Mouse (Mus musculus) hindbrain, embryonic 14.5 days (tissue): ENCODE results near the gene Skap2. TPM values are rescaled to one million over a fixed set of nuclear protein-coding genes. Genes with fewer than 3 reads are reported as not detected.

Experiments
- ATAC-seq: fragments of 200-750 bp; cut with Nextera tagmentation; 2 replicates; pipeline ENCODE4 v1.8.0; 2017; ENCODE audit warnings: moderate number of reproducible peaks, mild to moderate bottlenecking, moderate TSS enrichment, moderate library complexity; ENCODE audit not compliant: low FRiP score
- DNase-seq: peaks from one replicate; pipeline ENCODE4 v3.0.0-alpha.2; 2015; ENCODE audit warnings: low spot score
- H3K27ac ChIP-seq: fragments of 300-500 bp; sonication (generic); 2 replicates; pipeline ENCODE4 v1.5.1; 2014; ENCODE audit warnings: mild to moderate bottlenecking, moderate library complexity
- H3K27me3 ChIP-seq: fragments of 300-500 bp; sonication (generic); 2 replicates; pipeline ENCODE4 v1.6.1; 2014; ENCODE audit warnings: mild to moderate bottlenecking, low read length, mixed read lengths; ENCODE audit not compliant: control insufficient read depth, insufficient read depth
- H3K36me3 ChIP-seq: fragments of 300-500 bp; sonication (generic); replicated peaks from 2 replicates; pipeline ENCODE4 v1.6.1; 2014; ENCODE audit not compliant: control insufficient read depth, insufficient read depth
- H3K4me1 ChIP-seq: fragments of 300-500 bp; sonication (generic); replicated peaks from 2 replicates; pipeline ENCODE4 v1.6.1; 2014; ENCODE audit warnings: antibody characterized with exemption, low read length, mixed read lengths; ENCODE audit not compliant: control insufficient read depth, insufficient read depth
- H3K4me2 ChIP-seq: fragments of 300-500 bp; sonication (generic); replicated peaks from 2 replicates; pipeline ENCODE4 v1.6.1; 2014; ENCODE audit warnings: mild to moderate bottlenecking, moderate library complexity
- H3K4me3 ChIP-seq: fragments of 300-500 bp; sonication (generic); replicated peaks from 2 replicates; pipeline ENCODE4 v1.5.1; 2014; ENCODE audit warnings: mild to moderate bottlenecking, low read length
- H3K9ac ChIP-seq: fragments of 300-500 bp; sonication (generic); 2 replicates; pipeline ENCODE4 v1.6.1; 2014
- H3K9me3 ChIP-seq: fragments of 300-500 bp; sonication (generic); 2 replicates; pipeline ENCODE4 v1.6.1; 2016; ENCODE audit warnings: low read length; ENCODE audit not compliant: control insufficient read depth
- WGBS: fragments of 180-500 bp; shearing (Covaris S2); extraction: QIAGEN DNeasy Blood & Tissue Kit; methylation state at CpG from one replicate; pipeline ENCODE4 v1.1.7; 2014; 5-methylcytosine and 5-hydroxymethylcytosine counted together
- polyA plus RNA-seq: library from polyadenylated mRNA; unstranded; fragments of >200 nt; fragmentation: Nextera tagmentation; extraction: Ambion mirVana; gene quantifications from 2 replicates; pipeline ENCODE4 v1.2.1, GENCODE M21; 2014

Gene Skap2
- polyA plus RNA-seq, 1 experiment from 2014 or later: 38.6 TPM

DNA sequence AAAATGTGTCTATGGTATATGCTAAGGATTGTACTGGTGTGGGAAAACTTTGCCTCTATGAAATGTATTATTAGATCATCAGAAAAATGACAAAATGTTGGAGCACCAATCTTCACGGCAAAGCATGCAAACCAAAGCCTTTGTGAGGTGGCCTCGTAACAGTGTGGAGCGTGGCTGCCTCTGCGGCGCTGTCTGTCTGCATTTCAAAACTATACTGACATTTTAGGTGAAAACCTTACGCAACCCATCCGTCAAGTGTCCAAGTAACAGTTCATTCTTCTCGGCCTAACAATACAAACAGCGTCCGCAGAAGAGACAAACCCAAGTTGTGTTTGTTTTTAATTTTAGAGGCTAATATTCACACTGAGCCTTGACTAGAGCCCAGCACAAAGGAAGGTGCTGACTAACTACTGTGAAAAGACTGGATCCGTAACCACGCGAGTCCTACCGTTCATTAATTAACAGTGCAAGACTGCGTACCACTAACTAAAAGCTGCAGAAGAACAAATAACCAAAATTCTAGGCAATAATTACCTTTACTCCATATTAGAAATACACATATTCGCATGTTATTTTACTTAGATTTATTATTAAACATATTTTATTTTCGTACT, 130.0 kb downstream of the Skap2 start:
- H3K27ac ChIP-seq: no peak overlapping the region; the same call in 1 of the 2 replicates
- H3K9ac ChIP-seq: no peak overlapping the region
- ATAC-seq: no peak
- no peaks in the 10 kb centered on the region for H3K27me3 ChIP-seq
- H3K4me2 ChIP-seq: no peak overlapping the region
- WGBS: 57% methylated on average over 17 of the region's 17 CpGs
- no peaks in the 10 kb centered on the region for H3K36me3 ChIP-seq
- no peak for DNase-seq
- H3K9me3 ChIP-seq: no peaks in the 10 kb centered on the region
- H3K4me3 ChIP-seq: no peak overlapping the region
- H3K4me1 ChIP-seq: peaks cover 27% of the 10 kb centered on the region

DNA sequence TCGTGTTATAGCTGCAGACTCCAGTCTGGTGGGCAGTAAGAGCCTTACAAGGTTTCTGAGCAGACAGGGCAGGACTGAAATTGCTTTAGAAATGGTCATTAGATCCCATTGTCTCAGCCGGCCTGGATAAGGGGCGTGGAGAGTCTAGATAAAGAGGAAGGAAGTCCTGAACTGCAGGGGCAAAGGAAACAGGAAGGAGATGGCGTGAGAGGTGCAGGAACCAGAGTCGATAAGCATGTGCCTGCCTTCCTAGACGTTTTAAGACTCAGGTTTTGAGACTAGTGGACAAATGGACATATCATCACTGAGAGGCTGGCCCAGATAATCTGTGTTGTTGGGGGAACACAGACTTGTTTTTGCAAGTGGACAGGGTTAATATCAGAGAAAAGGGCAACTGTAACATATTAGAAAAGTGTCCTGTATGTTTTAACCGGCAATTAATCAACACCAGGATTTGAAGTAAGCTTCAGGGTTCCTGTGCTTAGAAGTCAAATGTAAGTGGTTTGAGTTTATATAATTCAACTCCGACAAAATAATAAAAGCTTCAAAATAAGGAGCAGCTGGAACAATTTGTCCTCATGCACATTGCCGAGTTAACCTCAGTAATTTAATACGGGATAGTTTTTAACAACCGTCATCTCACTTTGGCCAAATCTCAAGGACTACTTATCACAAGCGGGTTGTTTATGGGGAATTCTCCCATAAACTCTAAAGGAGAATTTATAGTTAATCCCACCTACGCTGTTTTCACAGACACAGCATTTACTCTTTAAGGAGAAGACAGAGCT, 131.0 kb downstream of the Skap2 start:
- no peak overlapping the region for H3K4me3 ChIP-seq
- no peak for DNase-seq
- no peak overlapping the region; the same call in 1 of the 2 replicates for H3K4me2 ChIP-seq
- WGBS: 61% methylated on average over 13 of the region's 13 CpGs
- H3K36me3 ChIP-seq: no peaks in the 10 kb centered on the region
- no peaks in the 10 kb centered on the region for H3K9me3 ChIP-seq
- ATAC-seq: no peak
- no peak overlapping the region for H3K27ac ChIP-seq
- H3K4me1 ChIP-seq: peaks cover 30% of the 10 kb centered on the region
- no peaks in the 10 kb centered on the region for H3K27me3 ChIP-seq
- no peak overlapping the region for H3K9ac ChIP-seq

DNA sequence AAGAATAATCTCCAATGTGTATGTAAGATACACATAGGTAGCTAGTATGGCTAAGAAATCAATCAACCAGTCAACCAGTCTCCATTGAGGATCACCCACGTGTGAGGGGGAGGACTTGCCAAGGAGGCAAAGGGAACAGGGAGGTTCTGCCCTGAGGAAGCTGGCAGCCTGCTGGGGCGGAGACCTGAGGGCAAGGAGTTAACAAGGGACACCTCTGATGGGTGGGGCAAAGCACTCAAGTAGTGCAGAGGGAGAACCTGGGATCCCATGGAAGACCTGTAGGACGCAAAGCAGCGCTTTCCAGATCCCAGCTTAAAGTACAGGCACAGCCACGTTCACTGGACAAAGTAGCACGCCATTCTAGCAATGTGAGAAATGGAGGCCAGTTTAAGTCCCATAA, 131.6 kb downstream of the Skap2 start:
- H3K4me1 ChIP-seq: peaks cover 34% of the 10 kb centered on the region
- H3K4me2 ChIP-seq: no peak overlapping the region; the same call in 1 of the 2 replicates
- no peak overlapping the region for H3K27ac ChIP-seq
- no peaks in the 10 kb centered on the region for H3K27me3 ChIP-seq
- DNase-seq (no peak), ATAC-seq (no peak)
- no peaks in the 10 kb centered on the region for H3K9me3 ChIP-seq
- no peaks in the 10 kb centered on the region for H3K36me3 ChIP-seq
- H3K9ac ChIP-seq: no peak overlapping the region
- WGBS: 59% methylated on average over 6 of the region's 6 CpGs
- H3K4me3 ChIP-seq: no peak overlapping the region

DNA sequence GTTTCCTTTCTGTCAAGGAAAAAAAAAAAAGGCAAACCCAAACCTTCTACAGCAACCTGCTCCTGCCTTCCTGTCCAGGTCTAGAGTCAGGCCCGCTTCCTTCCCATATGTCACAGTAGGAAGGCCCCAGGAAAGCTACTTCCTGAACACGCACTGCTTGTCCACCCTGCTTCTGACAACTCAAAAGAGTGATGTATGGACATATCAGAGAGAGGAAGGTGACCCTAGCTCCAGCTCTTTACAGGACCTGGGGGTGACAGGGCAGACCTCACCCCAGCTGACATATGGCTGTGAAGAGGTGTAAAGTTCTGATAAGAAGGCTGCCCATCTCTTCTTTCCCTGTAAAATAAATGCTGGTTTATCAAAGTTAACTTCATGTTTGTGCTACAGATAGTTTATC, 133.8 kb downstream of the Skap2 start:
- no peaks in the 10 kb centered on the region for H3K27me3 ChIP-seq
- H3K27ac ChIP-seq: no peak overlapping the region
- H3K4me2 ChIP-seq: no peak overlapping the region
- 87% methylated on average over 2 of the region's 2 CpGs for WGBS
- ATAC-seq: no peak
- no peak overlapping the region for H3K9ac ChIP-seq
- peaks cover 45% of the 10 kb centered on the region for H3K4me1 ChIP-seq
- no peak overlapping the region for H3K4me3 ChIP-seq
- DNase-seq: no peak
- no peaks in the 10 kb centered on the region for H3K9me3 ChIP-seq
- H3K36me3 ChIP-seq: no peaks in the 10 kb centered on the region

DNA sequence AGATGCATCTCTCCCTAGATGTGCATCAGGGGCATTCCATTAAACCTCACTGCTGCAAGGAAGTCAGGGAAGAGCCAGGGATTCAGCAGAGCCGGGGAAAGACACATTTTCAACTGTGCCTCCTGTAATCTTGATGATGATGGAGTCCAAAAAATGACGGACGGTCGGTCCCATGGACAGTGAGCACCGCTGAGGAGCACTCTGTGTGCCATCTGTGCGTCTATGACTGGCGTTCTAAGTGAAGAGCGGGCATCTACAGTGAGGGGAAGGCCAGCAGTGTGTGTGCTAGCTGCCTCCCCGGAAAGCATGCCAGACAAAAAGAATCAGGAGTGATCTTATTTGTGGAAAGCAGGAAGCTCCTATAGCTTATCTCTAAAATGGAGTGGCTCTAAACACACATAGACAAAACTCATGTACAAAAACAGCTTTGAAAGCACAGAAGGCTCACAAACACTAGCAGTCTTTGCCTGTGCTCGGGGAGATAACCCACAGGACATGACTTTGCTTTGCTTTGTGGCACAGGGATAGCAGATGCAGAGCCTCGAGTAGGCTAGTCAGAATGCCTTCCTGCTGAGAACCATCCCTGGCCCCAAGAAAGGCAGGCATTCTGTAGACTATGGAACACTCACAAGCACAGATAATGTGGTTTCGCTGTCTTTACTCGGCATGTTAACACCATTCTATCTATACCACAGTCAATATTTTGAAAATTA, 135.4 kb downstream of the Skap2 start:
- ATAC-seq (no peak), DNase-seq (no peak)
- Histone ChIP-seq H3K27ac (peak overlapping the region; percentile 34), H3K4me1 (peaks cover 37% of the 10 kb centered on the region), H3K4me3 (no peak overlapping the region), H3K9ac (no peak overlapping the region), H3K27me3 (no peaks in the 10 kb centered on the region), H3K36me3 (no peaks in the 10 kb centered on the region), H3K4me2 (no peak overlapping the region), H3K9me3 (no peaks in the 10 kb centered on the region)
- 60% methylated on average over 13 of the region's 13 CpGs for WGBS

DNA sequence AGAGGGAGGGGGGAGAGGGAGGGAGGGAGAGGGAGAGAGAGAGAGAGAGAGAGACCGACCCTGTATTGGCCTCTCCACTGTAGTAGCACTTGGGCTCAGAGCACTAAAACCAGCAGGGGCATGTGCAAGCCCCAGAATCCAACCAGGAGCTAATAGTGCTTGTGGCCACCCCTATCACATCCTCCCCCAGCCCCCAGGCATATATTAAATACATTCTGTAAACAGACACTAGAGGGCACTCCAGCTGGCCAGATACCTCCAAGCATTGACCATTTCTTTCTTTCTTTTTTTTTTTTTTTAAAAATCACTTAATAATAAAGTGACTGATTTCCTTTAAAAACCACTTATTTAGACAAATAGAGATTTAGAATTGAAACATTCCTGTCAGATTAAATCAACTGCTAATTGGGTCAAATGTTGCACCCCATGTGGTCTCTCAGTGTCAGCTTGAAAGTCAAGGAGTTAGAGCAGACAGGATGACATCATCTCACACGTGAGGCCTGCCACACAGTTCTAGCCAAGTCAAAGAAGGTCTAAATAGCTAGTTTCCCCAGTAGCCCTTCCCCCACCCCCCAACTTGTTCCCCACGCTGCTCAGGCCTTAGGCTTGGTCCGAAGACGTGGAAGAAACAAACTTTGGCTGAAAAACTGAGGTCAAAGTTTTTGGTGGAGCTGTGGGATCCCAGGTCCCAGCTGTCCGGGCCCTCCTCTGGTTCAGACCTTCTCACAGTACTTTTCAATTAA, 136.3 kb downstream of the Skap2 start:
- H3K4me1 ChIP-seq: peaks cover 37% of the 10 kb centered on the region
- no peak overlapping the region; the same call in 1 of the 2 replicates for H3K4me2 ChIP-seq
- no peak overlapping the region for H3K27ac ChIP-seq
- ATAC-seq: peak; percentile 74
- peak; percentile 61 for DNase-seq
- no peaks in the 10 kb centered on the region for H3K27me3 ChIP-seq
- H3K9me3 ChIP-seq: no peaks in the 10 kb centered on the region
- H3K9ac ChIP-seq: no peak overlapping the region
- no peaks in the 10 kb centered on the region for H3K36me3 ChIP-seq
- 29% methylated on average over 6 of the region's 6 CpGs for WGBS
- no peak overlapping the region for H3K4me3 ChIP-seq

DNA sequence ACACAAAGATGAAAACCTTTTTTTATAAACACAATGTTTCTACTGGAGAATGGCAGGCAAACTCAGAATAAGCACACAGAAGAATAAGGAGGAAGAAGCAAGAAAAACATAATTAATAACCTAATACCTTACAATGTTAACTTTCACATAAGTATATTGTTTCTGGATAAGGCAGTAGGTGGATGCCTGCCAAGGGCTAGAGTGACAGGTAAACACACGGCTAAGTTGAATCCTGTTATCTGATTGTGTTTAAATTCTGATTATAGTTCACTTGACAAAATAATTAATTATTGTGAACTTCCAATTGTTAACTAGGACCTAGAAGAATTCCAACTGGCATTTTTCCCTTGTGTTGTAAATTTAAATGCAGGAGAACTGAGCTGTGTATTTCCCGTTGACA, 138.3 kb downstream of the Skap2 start:
- ATAC-seq: no peak

DNA sequence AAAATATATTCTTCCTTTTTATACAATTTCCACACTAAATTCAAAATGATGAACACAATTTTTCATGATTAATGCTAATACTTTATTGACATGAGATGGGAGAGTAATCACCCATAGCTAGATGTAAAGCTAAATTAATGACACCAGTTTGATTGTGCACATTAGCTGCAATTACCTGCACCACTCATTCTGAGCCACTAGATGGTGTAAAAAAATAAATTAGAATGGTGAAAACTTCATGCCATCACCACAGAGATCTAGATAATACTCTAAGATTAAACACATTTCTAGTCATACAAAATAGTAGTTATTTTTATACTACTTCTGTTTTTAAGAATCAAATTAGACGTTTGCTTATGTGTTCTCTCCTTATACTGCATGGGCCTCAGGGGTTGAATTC, 141.2 kb downstream of the Skap2 start:
- Histone ChIP-seq H3K4me2 (no peak overlapping the region), H3K9me3 (no peaks in the 10 kb centered on the region), H3K27ac (no peak overlapping the region), H3K36me3 (no peaks in the 10 kb centered on the region), H3K4me1 (peaks cover 13% of the 10 kb centered on the region; the same call in 1 of the 2 replicates), H3K4me3 (no peak overlapping the region), H3K27me3 (no peaks in the 10 kb centered on the region), H3K9ac (no peak overlapping the region)
- 7% methylated on average over 1 of the region's 1 CpGs for WGBS
- ATAC-seq (no peak), DNase-seq (peak; percentile 70)

More for the DNA sequence above, 138.3 kb downstream of the Skap2 start:
- H3K4me3 ChIP-seq: no peak overlapping the region
- DNase-seq: no peak
- H3K9ac ChIP-seq: no peak overlapping the region
- H3K9me3 ChIP-seq: no peaks in the 10 kb centered on the region
- no peak overlapping the region for H3K27ac ChIP-seq
- no peaks in the 10 kb centered on the region for H3K36me3 ChIP-seq
- H3K4me2 ChIP-seq: no peak overlapping the region
- no peaks in the 10 kb centered on the region for H3K27me3 ChIP-seq
- WGBS: 54% methylated on average over 2 of the region's 2 CpGs
- H3K4me1 ChIP-seq: peaks cover 30% of the 10 kb centered on the region

DNA sequence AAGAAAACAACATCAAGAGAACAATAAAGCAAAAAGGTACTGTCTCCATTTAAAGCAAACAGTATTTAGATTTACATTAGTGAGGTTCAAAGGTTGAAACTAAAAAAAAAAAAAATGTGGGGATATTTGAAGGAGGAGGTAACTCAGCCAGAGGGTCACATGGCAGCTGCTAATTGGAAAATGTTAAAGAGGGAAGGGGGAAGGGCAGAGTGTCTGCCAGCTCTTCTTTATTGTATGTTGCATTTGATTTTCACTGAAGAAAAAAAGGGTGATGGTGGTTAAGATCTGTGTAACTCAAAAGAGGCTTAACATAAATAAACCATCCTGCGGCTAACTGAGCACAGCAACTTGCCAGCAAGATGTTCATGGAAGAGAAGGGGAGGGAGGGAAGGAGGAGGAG, 142.1 kb downstream of the Skap2 start:
- Histone ChIP-seq H3K36me3 (no peaks in the 10 kb centered on the region), H3K9me3 (no peaks in the 10 kb centered on the region), H3K27ac (no peak overlapping the region), H3K4me2 (no peak overlapping the region), H3K4me3 (no peak overlapping the region), H3K4me1 (peaks cover 10% of the 10 kb centered on the region; the same call in 1 of the 2 replicates), H3K9ac (no peak overlapping the region), H3K27me3 (no peaks in the 10 kb centered on the region)
- WGBS: 53% methylated on average over 1 of the region's 1 CpGs
- no peak for ATAC-seq
- DNase-seq: no peak
